Mouse (Mus musculus) heart, embryonic 14.5 days (tissue): ENCODE results near the gene Fcrlb. TPM values are rescaled to one million over a fixed set of nuclear protein-coding genes. Genes with fewer than 3 reads are reported as not detected.
A peak's percentile ranks its signal among the peaks of the same experiment; 100 is the strongest.

Experiments used
- ATAC-seq: fragments of 200-750 bp; cut with Nextera tagmentation; 2 replicates; pipeline ENCODE4 v1.8.0; 2017; ENCODE audit warnings: low read depth, moderate TSS enrichment; ENCODE audit not compliant: insufficient number of reproducible peaks, insufficient read depth, low FRiP score
- H3K27ac ChIP-seq, 2 experiments: fragments of 200-500 bp in 1 of 2; fragments of 300-500 bp in 1 of 2; sonication (generic) in 1 of 2; replicated peaks in 1 of 2; 2 replicates each; pipeline ENCODE4 v1.5.1; 2012 to 2014; ENCODE audit warnings: low read depth in 2 of 2, low read length in 2 of 2, control low read depth in 1 of 2, mild to moderate bottlenecking in 1 of 2, mixed read lengths in 1 of 2; ENCODE audit not compliant: control insufficient read depth in 1 of 2, insufficient read depth in 1 of 2
- H3K27me3 ChIP-seq: fragments of 300-500 bp; sonication (generic); 2 replicates; pipeline ENCODE4 v1.6.1; 2014; ENCODE audit warnings: mild to moderate bottlenecking, low read length, control low read depth; ENCODE audit not compliant: control insufficient read depth, insufficient read depth
- H3K36me3 ChIP-seq: fragments of 300-500 bp; sonication (generic); 2 replicates; pipeline ENCODE4 v1.6.1; 2014; ENCODE audit warnings: mild to moderate bottlenecking, control low read depth, low read length, mixed read lengths; ENCODE audit not compliant: control insufficient read depth, insufficient read depth
- H3K4me1 ChIP-seq, 2 experiments: fragments of 200-500 bp in 1 of 2; fragments of 300-500 bp in 1 of 2; sonication (generic) in 1 of 2; 2 replicates each; pipeline ENCODE4 v1.6.1; 2012 to 2014; ENCODE audit warnings: low read length in 2 of 2, control low read depth in 1 of 2, mixed read lengths in 1 of 2; ENCODE audit not compliant: control insufficient read depth in 2 of 2, insufficient read depth in 2 of 2
- H3K4me2 ChIP-seq: fragments of 300-500 bp; sonication (generic); 2 replicates; pipeline ENCODE4 v1.6.1; 2014; ENCODE audit warnings: mild to moderate bottlenecking, low read length
- H3K4me3 ChIP-seq, 2 experiments: fragments of 200-500 bp in 1 of 2; fragments of 300-500 bp in 1 of 2; sonication (generic) in 1 of 2; 2 replicates each; pipeline ENCODE4 v1.5.1; 2012 to 2014; ENCODE audit warnings: low read length in 2 of 2, mild to moderate bottlenecking in 2 of 2, control low read depth in 1 of 2, low read depth in 1 of 2, moderate library complexity in 1 of 2; ENCODE audit not compliant: control insufficient read depth in 1 of 2, insufficient read depth in 1 of 2
- H3K9ac ChIP-seq: fragments of 300-500 bp; sonication (generic); 2 replicates; pipeline ENCODE4 v1.6.1; 2014; ENCODE audit warnings: mild to moderate bottlenecking, low read length
- H3K9me3 ChIP-seq: fragments of 300-500 bp; sonication (generic); 2 replicates; pipeline ENCODE4 v1.6.1; 2016; ENCODE audit warnings: low read length, control low read depth; ENCODE audit not compliant: control insufficient read depth
- WGBS: fragments of 180-500 bp; shearing (Covaris S2); extraction: QIAGEN DNeasy Blood & Tissue Kit; methylation state at CpG from one replicate; pipeline ENCODE4 v1.1.7; 2014; 5-methylcytosine and 5-hydroxymethylcytosine counted together
- polyA plus RNA-seq: library from polyadenylated mRNA; unstranded; fragments of >200 nt; fragmentation: Nextera tagmentation; extraction: Ambion mirVana; gene quantifications from 2 replicates; pipeline ENCODE4 v1.2.1, GENCODE M21; 2014

Fcrlb gene
- polyA plus RNA-seq, 1 experiment from 2014 or later, result 0.15 TPM

DNA sequence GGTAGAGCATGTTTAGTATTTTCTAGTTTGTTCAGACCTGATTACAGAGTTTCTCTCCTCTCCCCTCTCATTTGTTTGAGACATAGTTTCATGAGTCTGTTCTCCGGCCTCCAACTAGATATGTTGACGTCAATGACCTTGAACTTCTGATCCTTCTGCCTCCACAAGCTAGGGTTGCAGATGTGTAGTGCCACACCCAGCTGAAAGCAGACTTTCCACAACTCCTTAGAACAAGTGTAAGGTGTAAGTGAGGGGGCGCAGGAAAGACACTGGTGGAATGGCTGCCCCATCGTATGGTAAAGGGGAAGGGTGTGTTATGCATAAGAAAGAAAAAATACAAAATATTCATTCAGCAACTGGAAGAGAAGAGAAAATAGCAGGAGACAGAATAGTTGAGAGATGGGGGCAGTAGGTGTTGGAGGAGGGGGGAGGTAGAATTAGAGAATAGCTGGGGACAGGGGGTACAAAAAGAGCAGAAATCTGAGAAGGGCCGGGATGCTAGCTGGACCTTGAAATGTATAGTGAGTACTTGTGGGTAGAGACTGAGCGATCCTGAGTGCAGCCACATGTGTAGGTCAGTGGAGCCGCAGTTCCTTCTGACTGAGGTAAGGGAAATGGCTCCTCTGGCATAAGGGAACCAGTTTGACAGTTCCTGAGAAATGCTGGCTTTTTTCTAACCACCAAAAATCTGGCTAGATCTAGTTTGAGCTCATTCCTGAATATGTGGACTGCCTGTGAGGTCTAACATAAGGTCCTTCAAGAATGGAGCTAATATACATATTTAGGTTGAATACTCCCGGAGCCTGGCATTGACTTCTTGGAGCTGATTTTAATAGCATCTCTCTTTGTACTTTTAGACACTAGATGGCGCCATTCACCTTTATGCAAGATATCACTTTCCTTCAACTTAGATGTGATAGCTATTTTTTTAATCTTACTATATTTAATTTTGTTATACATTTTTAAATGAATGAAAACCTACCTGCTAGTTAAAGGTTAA is 17.8 kb downstream of the Fcrlb start:
- peaks cover 14% of the 10 kb centered on the region for H3K27me3 ChIP-seq
- H3K9ac ChIP-seq, result no peak overlapping the region
- no peak overlapping the region for H3K4me3 ChIP-seq
- no peaks in the 10 kb centered on the region; a peak in 1 of 4 replicates for H3K4me1 ChIP-seq
- H3K9me3 ChIP-seq, result no peaks in the 10 kb centered on the region
- 58% methylated on average over 9 of the region's 9 CpGs for WGBS
- no peak overlapping the region for H3K27ac ChIP-seq
- no peak overlapping the region for H3K4me2 ChIP-seq
- no peaks in the 10 kb centered on the region for H3K36me3 ChIP-seq
- ATAC-seq, result no peak

DNA sequence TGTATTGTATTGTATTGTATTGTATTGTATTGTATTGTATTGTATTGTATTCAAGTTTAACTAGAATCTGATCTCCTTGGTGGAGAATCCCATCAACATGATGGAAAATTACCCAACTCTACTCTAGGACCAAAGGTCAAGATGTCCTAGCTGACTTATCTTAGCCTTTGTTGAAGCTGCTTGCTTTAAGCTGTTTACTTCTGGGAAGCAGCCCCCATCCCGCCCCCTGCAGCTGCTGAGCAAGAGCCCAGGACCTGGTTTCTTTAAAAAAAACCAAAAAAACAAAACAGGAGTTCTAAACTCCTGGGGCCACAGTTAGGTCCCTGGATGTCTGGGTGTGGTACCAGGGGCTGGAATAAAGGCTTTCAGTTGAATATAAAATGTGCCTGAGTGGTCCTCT is 20.5 kb downstream of the Fcrlb start:
- Histone ChIP-seq H3K27ac (no peak overlapping the region), H3K4me1 (no peaks in the 10 kb centered on the region; a peak in 1 of 4 replicates), H3K9me3 (no peaks in the 10 kb centered on the region), H3K36me3 (no peaks in the 10 kb centered on the region), H3K4me2 (no peak overlapping the region), H3K27me3 (peaks cover 7% of the 10 kb centered on the region), H3K9ac (no peak overlapping the region), H3K4me3 (no peak overlapping the region)
- WGBS, result 69% methylated on average over 1 of the region's 1 CpGs
- ATAC-seq, result no peak

DNA sequence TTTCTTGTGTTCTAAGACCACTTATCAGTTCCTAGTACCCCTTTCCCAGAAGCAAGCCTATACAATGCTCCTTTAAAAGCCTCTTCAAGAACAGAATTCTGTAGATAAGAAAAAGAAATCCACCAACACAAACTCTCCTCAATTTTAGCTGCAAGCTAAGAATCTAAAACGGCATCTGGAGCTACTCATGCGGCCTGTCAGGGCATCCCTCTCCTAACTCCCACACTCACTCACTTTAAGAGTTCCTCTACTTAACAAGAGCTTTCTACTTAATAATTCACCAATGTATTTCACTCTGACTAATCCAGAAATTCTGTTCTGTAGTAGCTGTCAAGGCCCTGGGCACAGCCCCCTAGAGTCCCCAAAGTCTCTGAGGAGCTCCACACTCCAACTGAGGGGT is 21.1 kb downstream of the Fcrlb start:
- Histone ChIP-seq H3K4me1 (no peaks in the 10 kb centered on the region; a peak in 1 of 4 replicates), H3K27me3 (peaks cover under 1% of the 10 kb centered on the region; the same call in 1 of the 2 replicates), H3K4me2 (no peak overlapping the region), H3K36me3 (no peaks in the 10 kb centered on the region), H3K27ac (no peak overlapping the region), H3K9me3 (no peaks in the 10 kb centered on the region), H3K9ac (no peak overlapping the region), H3K4me3 (no peak overlapping the region)
- WGBS, result 40% methylated on average over 2 of the region's 2 CpGs
- no peak for ATAC-seq

DNA sequence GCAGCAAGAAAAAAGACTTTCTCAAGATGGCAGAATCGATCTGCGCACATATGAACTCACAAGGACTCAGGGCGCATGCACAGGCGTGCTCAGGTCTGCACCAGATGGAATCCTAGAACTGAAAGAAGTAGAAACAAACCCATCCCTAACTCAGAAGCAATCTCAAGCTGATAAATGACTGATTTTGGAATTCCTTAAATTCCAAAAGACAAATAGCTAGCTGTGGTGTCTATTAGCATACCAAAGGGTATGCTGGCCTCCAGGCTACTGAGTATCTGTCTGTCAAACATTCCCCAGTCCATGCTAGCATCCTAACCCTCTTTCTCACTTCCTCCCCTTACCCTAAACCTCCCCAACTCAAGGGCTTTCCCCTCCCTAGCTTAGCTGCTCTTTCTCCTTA is 23.4 kb downstream of the Fcrlb start:
- Histone ChIP-seq H3K9ac (no peak overlapping the region), H3K4me3 (no peak overlapping the region), H3K36me3 (no peaks in the 10 kb centered on the region), H3K4me1 (peaks cover under 1 to 8% of the 10 kb centered on the region in 2 experiments; a peak in 3 of 4 replicates), H3K4me2 (no peak overlapping the region), H3K27ac (no peak overlapping the region), H3K27me3 (no peaks in the 10 kb centered on the region), H3K9me3 (no peaks in the 10 kb centered on the region)
- 77% methylated on average over 4 of the region's 4 CpGs for WGBS
- no peak for ATAC-seq

DNA sequence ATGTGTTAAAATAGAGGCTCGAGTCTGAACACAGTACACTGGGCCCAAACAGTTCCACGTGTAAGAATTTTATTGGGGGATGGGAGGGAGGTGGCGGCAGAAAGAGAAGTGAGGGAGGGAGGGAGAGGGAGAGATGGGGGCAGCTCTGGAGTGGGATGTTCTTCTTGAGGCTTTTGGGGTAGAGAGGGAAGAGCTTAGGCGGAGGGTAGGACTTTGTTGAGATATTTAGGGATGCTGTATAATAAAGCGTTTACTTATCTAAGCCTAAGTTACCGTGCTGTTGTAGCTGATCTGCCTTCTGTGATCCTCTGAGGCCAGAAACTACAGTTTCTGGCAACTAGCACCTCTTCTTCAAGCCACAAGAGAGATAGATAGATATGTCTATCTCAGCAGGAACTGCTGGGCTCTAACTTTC is 26.7 kb downstream of the Fcrlb start:
- no peaks in the 10 kb centered on the region for H3K27me3 ChIP-seq
- no peaks in the 10 kb centered on the region for H3K9me3 ChIP-seq
- no peak for ATAC-seq
- WGBS, result 49% methylated on average over 6 of the region's 6 CpGs
- no peak overlapping the region for H3K4me2 ChIP-seq
- no peak overlapping the region for H3K4me3 ChIP-seq
- H3K9ac ChIP-seq, result no peak overlapping the region
- H3K36me3 ChIP-seq, result peaks cover 8% of the 10 kb centered on the region; the same call in 1 of the 2 replicates
- H3K27ac ChIP-seq, result no peak overlapping the region
- H3K4me1 ChIP-seq, result peaks cover 4 to 17% of the 10 kb centered on the region in 2 experiments; a peak in 3 of 4 replicates

DNA sequence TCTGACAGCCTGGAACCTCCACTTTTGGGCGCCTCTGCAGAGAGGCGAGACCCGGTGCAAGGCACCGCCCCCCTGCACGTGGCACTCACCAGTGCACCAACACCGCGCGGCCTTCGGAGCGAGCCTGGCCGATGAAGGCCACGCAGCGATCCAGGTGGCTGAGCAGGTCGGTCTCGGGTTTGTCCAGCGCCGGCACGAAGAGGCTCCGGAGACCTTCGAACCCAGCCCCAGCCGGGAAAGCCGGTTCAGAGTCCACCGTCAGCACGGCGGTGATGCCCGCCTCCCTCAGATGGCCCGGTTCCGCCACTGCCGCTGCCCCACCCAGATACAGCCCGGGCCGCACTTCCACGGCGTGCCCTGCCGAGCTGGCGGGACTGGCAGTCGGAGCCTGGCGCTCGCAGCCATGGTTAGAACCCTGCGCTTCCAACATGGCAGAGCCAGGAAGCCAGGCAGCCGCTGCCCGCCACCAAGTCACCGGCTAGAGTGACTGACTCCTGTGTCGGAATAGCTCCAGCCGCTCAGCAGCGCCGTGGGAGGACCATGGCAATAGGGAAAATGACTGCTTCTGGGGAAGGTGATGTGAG is 27.7 kb downstream of the Fcrlb start, which contains the start of the genes Gm26620 and Dusp12:
Gene Gm26620 (plus strand): TSS at position 88 of the 584 bp plus-strand sequence.
Gene Dusp12 (minus strand): TSS at position 563 of the 584 bp plus-strand sequence.
- Histone ChIP-seq H3K9me3 (no peaks in the 10 kb centered on the region), H3K4me2 (peak within 1 kb of the TSS; percentile 96), H3K36me3 (peaks cover 18% of the 10 kb centered on the region), H3K27me3 (no peaks in the 10 kb centered on the region), H3K4me1 (peaks cover 4 to 17% of the 10 kb centered on the region in 2 experiments; a peak in 3 of 4 replicates), H3K4me3 (peak within 1 kb of the TSS; percentile 60 to 99), H3K9ac (peak within 1 kb of the TSS; percentile 94), H3K27ac (peak within 1 kb of the TSS; percentile 32 to 59; a peak in 2 of 4 replicates)
- under 1% methylated on average over 45 of the region's 46 CpGs for WGBS
- peak; percentile 82 for ATAC-seq

DNA sequence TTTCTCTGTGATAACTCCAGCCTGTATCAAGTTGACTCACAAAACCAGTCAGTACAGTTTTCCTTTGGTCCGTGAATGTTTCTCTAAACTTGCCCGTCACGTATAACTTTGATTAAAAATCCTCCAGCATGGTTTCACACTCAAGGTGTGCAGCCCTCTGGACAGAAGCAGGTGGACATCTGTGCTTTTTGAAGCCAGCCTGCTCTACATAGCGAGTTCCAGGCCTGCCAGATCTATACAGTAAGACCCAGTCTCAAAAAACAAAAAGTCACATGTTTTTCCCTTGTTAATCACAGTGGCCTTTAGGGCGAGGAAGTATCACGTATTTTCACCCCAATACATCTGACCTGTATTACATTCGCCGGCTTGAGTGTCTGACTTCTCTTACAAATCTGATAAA is 28.4 kb downstream of the Fcrlb start:
- Histone ChIP-seq H3K36me3 (peaks cover 24% of the 10 kb centered on the region), H3K27ac (no peak overlapping the region), H3K4me2 (peak overlapping the region; percentile 96), H3K4me1 (peaks cover 4 to 17% of the 10 kb centered on the region in 2 experiments; a peak in 3 of 4 replicates), H3K27me3 (no peaks in the 10 kb centered on the region), H3K9ac (peak overlapping the region; percentile 94), H3K4me3 (peak overlapping the region; percentile 60 to 99), H3K9me3 (no peaks in the 10 kb centered on the region)
- 20% methylated on average over 8 of the region's 8 CpGs for WGBS
- no peak for ATAC-seq
